Mouse (Mus musculus): Measurements from ENCODE around the gene Mettl7a1. TPM values are rescaled to one million over a fixed set of nuclear protein-coding genes. Genes with fewer than 3 reads are reported as not detected.
"Not testable (repeated sequence)": the region's sequence is repeated elsewhere in the genome, so short reads cannot be mapped to it uniquely, and the experiment has no call there.

The Mettl7a1 gene
- 9.8 and 10.9 TPM in 2 replicates for polyA plus RNA-seq (2015; fragmentation: Nextera tagmentation; extraction: Ambion mirVana)

- Histone ChIP-seq H3K27ac (ENCODE audit: low read length) (peak within 1 kb of the TSS; percentile 94), H3K4me2 (ENCODE audit: low read depth, low read length) (peak within 1 kb of the TSS; percentile 84), H3K36me3 (ENCODE audit: control insufficient read depth, insufficient read depth, low read length) (no peaks in the 10 kb centered on the region), H3K27me3 (ENCODE audit: control insufficient read depth, insufficient read depth, low read length) (no peaks in the 10 kb centered on the region), H3K9me3 (replicated peaks; ENCODE audit: control insufficient read depth, low read length) (no peaks in the 10 kb centered on the region), H3K4me1 (ENCODE audit: control insufficient read depth, insufficient read depth, low read length) (peaks cover 5% of the 10 kb centered on the region; the same call in 1 of the 2 replicates), H3K4me3 (replicated peaks; ENCODE audit: low read length) (peak within 1 kb of the TSS; percentile 61), H3K9ac (ENCODE audit: low read length) (peak within 1 kb of the TSS; percentile 78)
- peak; percentile 81 for ATAC-seq (ENCODE audit: insufficient read depth, low FRiP score)
- 2% methylated on average over 24 of the region's 30 CpGs for WGBS
These were observed at the start of gene Mettl7a1 for GRCm38 (mm10) chr15:100304019-100304991. Gene Mettl7a1, plus strand, starts transcription at chr15:100304140.

GRCm38 (mm10) chr15:100256386-100256785 is 47.6 kb upstream of the Mettl7a1 start:
- ATAC-seq (ENCODE audit: insufficient read depth, low FRiP score) = no peak
- Histone ChIP-seq H3K4me1 (ENCODE audit: control insufficient read depth, insufficient read depth, low read length) (no peaks in the 10 kb centered on the region), H3K27me3 (ENCODE audit: control insufficient read depth, insufficient read depth, low read length) (no peaks in the 10 kb centered on the region), H3K9ac (ENCODE audit: low read length) (no peak overlapping the region), H3K9me3 (replicated peaks; ENCODE audit: control insufficient read depth, low read length) (no peaks in the 10 kb centered on the region), H3K4me2 (ENCODE audit: low read depth, low read length) (no peak overlapping the region), H3K36me3 (ENCODE audit: control insufficient read depth, insufficient read depth, low read length) (peaks cover 35% of the 10 kb centered on the region), H3K27ac (ENCODE audit: low read length) (no peak overlapping the region), H3K4me3 (replicated peaks; ENCODE audit: low read length) (no peak overlapping the region)
- WGBS = 78% methylated on average over 6 of the region's 6 CpGs

DNA sequence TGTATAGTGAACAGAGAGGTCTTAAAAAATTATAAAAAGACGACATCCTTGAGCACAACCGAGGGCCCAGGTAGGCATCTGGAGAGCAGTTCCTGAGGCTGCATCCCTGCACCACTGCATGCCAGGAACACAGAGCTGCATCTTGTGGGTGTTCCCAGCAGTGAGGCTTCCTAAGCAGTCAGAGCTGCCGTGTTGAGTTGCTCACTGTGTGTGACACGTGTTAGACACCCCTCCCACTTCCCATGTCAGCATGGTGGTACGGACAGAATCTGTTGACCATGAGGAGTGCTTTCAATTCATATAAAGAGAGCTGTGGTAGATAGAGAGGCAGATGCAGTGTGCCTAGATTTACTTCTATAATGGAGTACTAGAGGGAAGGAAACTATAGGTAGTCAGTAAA is 46.6 kb upstream of the Mettl7a1 start:
- H3K4me3 ChIP-seq (replicated peaks; ENCODE audit: low read length) = no peak overlapping the region
- H3K4me2 ChIP-seq (ENCODE audit: low read depth, low read length) = no peak overlapping the region
- WGBS = 85% methylated on average over 5 of the region's 5 CpGs
- H3K27ac ChIP-seq (ENCODE audit: low read length) = no peak overlapping the region
- no peaks in the 10 kb centered on the region for H3K9me3 ChIP-seq (replicated peaks; ENCODE audit: control insufficient read depth, low read length)
- H3K9ac ChIP-seq (ENCODE audit: low read length) = no peak overlapping the region
- no peaks in the 10 kb centered on the region for H3K4me1 ChIP-seq (ENCODE audit: control insufficient read depth, insufficient read depth, low read length)
- no peaks in the 10 kb centered on the region for H3K27me3 ChIP-seq (ENCODE audit: control insufficient read depth, insufficient read depth, low read length)
- no peak for ATAC-seq (ENCODE audit: insufficient read depth, low FRiP score)
- peaks cover 35% of the 10 kb centered on the region for H3K36me3 ChIP-seq (ENCODE audit: control insufficient read depth, insufficient read depth, low read length)

- Histone ChIP-seq H3K9ac (ENCODE audit: low read length) (no peak overlapping the region), H3K4me2 (ENCODE audit: low read depth, low read length) (no peak overlapping the region), H3K4me3 (replicated peaks; ENCODE audit: low read length) (no peak overlapping the region), H3K27ac (ENCODE audit: low read length) (no peak overlapping the region), H3K36me3 (ENCODE audit: control insufficient read depth, insufficient read depth, low read length) (peaks cover 22% of the 10 kb centered on the region), H3K27me3 (ENCODE audit: control insufficient read depth, insufficient read depth, low read length) (no peaks in the 10 kb centered on the region), H3K9me3 (replicated peaks; ENCODE audit: control insufficient read depth, low read length) (no peaks in the 10 kb centered on the region), H3K4me1 (ENCODE audit: control insufficient read depth, insufficient read depth, low read length) (no peaks in the 10 kb centered on the region)
- WGBS = 93% methylated on average over 7 of the region's 7 CpGs
- no peak for ATAC-seq (ENCODE audit: insufficient read depth, low FRiP score)
These were observed 45.1 kb upstream of the Mettl7a1 start for GRCm38 (mm10) chr15:100258646-100259425.

DNA sequence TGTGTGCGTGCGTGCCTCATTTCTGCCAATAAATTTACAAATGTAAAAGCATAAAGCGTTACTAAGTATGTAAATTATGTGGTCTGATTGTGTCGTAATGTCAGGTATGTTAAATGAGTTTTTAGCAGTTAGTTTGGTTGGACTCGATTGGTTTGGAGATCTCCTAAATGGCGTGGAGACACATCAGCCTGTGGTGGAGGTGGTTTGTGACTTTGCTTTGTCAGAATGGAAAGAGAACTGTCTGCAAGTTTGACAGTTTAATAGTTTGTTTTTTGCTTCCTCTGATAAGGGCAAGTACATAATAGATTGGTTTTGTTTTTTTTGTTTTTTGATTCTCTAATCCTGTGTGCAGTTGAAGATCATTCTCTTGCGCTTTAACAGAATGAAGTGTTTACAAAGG is 43.6 kb upstream of the Mettl7a1 start:
- H3K27me3 ChIP-seq (ENCODE audit: control insufficient read depth, insufficient read depth, low read length); H3K4me3 ChIP-seq (replicated peaks; ENCODE audit: low read length); H3K27ac ChIP-seq (ENCODE audit: low read length); H3K4me2 ChIP-seq (ENCODE audit: low read depth, low read length); H3K4me1 ChIP-seq (ENCODE audit: control insufficient read depth, insufficient read depth, low read length); H3K9me3 ChIP-seq (replicated peaks; ENCODE audit: control insufficient read depth, low read length); H3K9ac ChIP-seq (ENCODE audit: low read length); ATAC-seq (ENCODE audit: insufficient read depth, low FRiP score): not testable (repeated sequence)
- H3K36me3 ChIP-seq (ENCODE audit: control insufficient read depth, insufficient read depth, low read length) = peaks cover 12% of the 10 kb centered on the region
- WGBS = 91% methylated on average over 7 of the region's 7 CpGs

DNA sequence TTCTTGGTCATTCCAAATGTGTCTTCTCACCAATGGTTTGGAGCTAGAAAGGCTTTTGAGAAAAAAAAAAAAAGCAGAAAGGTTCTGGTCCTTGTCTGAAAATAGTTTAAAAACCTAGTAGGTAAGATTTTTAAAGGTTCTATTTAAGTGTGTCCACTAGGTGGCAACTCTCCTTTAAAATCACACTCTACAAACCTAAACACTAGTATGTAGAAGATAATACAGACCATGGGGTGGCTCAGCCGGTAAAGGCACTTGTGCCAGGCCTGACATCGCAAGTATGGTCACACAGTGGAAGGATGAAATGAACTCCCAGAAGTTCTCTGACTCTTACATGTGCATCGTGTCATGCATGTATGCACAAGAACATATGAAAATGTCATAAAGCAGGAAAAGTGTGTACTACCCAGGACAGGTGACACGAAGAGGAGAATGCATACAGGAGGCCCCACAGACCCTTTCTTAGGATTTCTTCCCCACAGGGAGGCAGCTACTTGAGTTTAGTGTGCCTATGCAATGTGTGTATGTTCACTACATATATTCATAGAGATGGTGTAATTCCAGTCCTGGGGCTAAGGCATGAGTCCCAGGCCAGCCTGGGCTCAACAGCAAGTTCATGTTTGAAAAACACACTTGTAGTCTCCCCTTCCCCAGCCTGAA is 40.6 kb upstream of the Mettl7a1 start:
- H3K9me3 ChIP-seq (replicated peaks; ENCODE audit: control insufficient read depth, low read length) = no peaks in the 10 kb centered on the region
- no peak for ATAC-seq (ENCODE audit: insufficient read depth, low FRiP score)
- no peak overlapping the region for H3K9ac ChIP-seq (ENCODE audit: low read length)
- peaks cover 3% of the 10 kb centered on the region; the same call in 1 of the 2 replicates for H3K36me3 ChIP-seq (ENCODE audit: control insufficient read depth, insufficient read depth, low read length)
- H3K27me3 ChIP-seq (ENCODE audit: control insufficient read depth, insufficient read depth, low read length) = no peaks in the 10 kb centered on the region
- H3K4me1 ChIP-seq (ENCODE audit: control insufficient read depth, insufficient read depth, low read length) = no peaks in the 10 kb centered on the region
- no peak overlapping the region for H3K4me2 ChIP-seq (ENCODE audit: low read depth, low read length)
- H3K27ac ChIP-seq (ENCODE audit: low read length) = no peak overlapping the region
- 27% methylated on average over 4 of the region's 4 CpGs for WGBS
- no peak overlapping the region for H3K4me3 ChIP-seq (replicated peaks; ENCODE audit: low read length)

- WGBS = 72% methylated on average over 4 of the region's 5 CpGs
- no peaks in the 10 kb centered on the region for H3K9me3 ChIP-seq (replicated peaks; ENCODE audit: control insufficient read depth, low read length)
These were observed 38.2 kb upstream of the Mettl7a1 start for GRCm38 (mm10) chr15:100265586-100266325.

DNA sequence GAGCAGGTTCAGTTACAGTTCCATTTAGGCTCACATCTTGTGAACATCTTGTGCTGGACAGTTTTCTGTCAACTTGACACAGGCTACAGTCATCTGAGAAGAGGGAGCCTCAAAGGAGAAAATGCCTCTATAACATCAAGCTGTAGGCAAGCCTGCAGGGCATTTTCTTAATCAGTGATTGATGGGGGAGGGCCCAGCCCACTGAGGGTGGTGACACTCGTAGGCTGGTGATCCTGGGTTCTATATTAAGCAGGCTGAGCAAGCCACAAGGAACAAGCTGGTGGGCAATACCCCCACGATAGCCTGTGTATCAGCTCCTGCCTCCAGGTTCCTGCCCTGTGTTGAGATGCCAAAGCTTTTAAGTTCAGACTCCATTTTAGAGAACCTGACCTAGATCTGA is 35.0 kb upstream of the Mettl7a1 start:
- Histone ChIP-seq H3K9ac (ENCODE audit: low read length) (no peak overlapping the region), H3K4me2 (ENCODE audit: low read depth, low read length) (no peak overlapping the region), H3K4me1 (ENCODE audit: control insufficient read depth, insufficient read depth, low read length) (no peaks in the 10 kb centered on the region), H3K27ac (ENCODE audit: low read length) (no peak overlapping the region), H3K36me3 (ENCODE audit: control insufficient read depth, insufficient read depth, low read length) (no peaks in the 10 kb centered on the region), H3K27me3 (ENCODE audit: control insufficient read depth, insufficient read depth, low read length) (no peaks in the 10 kb centered on the region), H3K9me3 (replicated peaks; ENCODE audit: control insufficient read depth, low read length) (no peaks in the 10 kb centered on the region), H3K4me3 (replicated peaks; ENCODE audit: low read length) (no peak overlapping the region)
- 63% methylated on average over 2 of the region's 2 CpGs for WGBS
- ATAC-seq (ENCODE audit: insufficient read depth, low FRiP score) = no peak

More at GRCm38 (mm10) chr15:100265586-100266325, 38.2 kb upstream of the Mettl7a1 start:
- no peak overlapping the region for H3K4me2 ChIP-seq (ENCODE audit: low read depth, low read length)
- no peaks in the 10 kb centered on the region for H3K4me1 ChIP-seq (ENCODE audit: control insufficient read depth, insufficient read depth, low read length)
- no peak overlapping the region for H3K27ac ChIP-seq (ENCODE audit: low read length)
- ATAC-seq (ENCODE audit: insufficient read depth, low FRiP score) = no peak
- H3K27me3 ChIP-seq (ENCODE audit: control insufficient read depth, insufficient read depth, low read length) = no peaks in the 10 kb centered on the region
- no peak overlapping the region for H3K4me3 ChIP-seq (replicated peaks; ENCODE audit: low read length)
- no peak overlapping the region for H3K9ac ChIP-seq (ENCODE audit: low read length)
- H3K36me3 ChIP-seq (ENCODE audit: control insufficient read depth, insufficient read depth, low read length) = no peaks in the 10 kb centered on the region
